Mouse (Mus musculus) MEL (cell line): ENCODE measurements around the gene Slc46a3.

Source experiments
- CHD2 ChIP-seq: IDR thresholded peaks from 2 replicates; pipeline ENCODE4 v1.6.1; 2011; ENCODE audit warnings: low read length, improper control_type of control experiment
- CTCF ChIP-seq, 3 experiments: IDR thresholded peaks in 2 of 3; conservative IDR thresholded peaks in 1 of 3; 2 replicates each; pipeline ENCODE4 v1.5.1; 2011 to 2012; ENCODE audit warnings: low read length in 3 of 3, low read depth in 2 of 3, mild to moderate bottlenecking in 2 of 3, improper control_type of control experiment in 1 of 3, inconsistent platforms in 1 of 3, mixed read lengths in 1 of 3, moderate library complexity in 1 of 3; ENCODE audit not compliant: control insufficient read depth in 1 of 3, insufficient read depth in 1 of 3, poor library complexity in 1 of 3, severe bottlenecking in 1 of 3
- ELF1 ChIP-seq: IDR thresholded peaks from 2 replicates; pipeline ENCODE4 v1.6.1; 2014; ENCODE audit warnings: low read depth, mild to moderate bottlenecking, inconsistent platforms, low read length, improper control_type of control experiment, moderate library complexity
- EP300 ChIP-seq, 2 experiments: IDR thresholded peaks; 2 replicates each; pipeline ENCODE4 v1.6.1; 2011; ENCODE audit warnings: improper control_type of control experiment in 2 of 2, low read length in 2 of 2, low read depth in 1 of 2, mild to moderate bottlenecking in 1 of 2
- MAFK ChIP-seq: IDR thresholded peaks from 2 replicates; pipeline ENCODE4 v1.6.1; 2011; ENCODE audit warnings: low read depth, mild to moderate bottlenecking, low read length, improper control_type of control experiment, borderline replicate concordance
- MAX ChIP-seq: IDR thresholded peaks from 2 replicates; pipeline ENCODE4 v1.6.1; 2011; ENCODE audit warnings: low read length, improper control_type of control experiment
- MYB ChIP-seq: IDR thresholded peaks from 2 replicates; pipeline ENCODE4 v1.6.1; 2011; ENCODE audit warnings: mild to moderate bottlenecking, low read depth, low read length, improper control_type of control experiment
- NRF1 ChIP-seq: IDR thresholded peaks from 2 replicates; pipeline ENCODE4 v1.6.1; 2014; ENCODE audit warnings: low read depth, mild to moderate bottlenecking, inconsistent platforms, low read length, improper control_type of control experiment, moderate library complexity; ENCODE audit not compliant: poor library complexity, insufficient read depth, severe bottlenecking
- POLR2A ChIP-seq, 2 experiments: IDR thresholded peaks; 2 replicates each; pipeline ENCODE4 v1.6.1; 2011 to 2012; ENCODE audit warnings: low read length in 2 of 2, mild to moderate bottlenecking in 2 of 2, control low read depth in 1 of 2, improper control_type of control experiment in 1 of 2, low read depth in 1 of 2, moderate library complexity in 1 of 2; ENCODE audit not compliant: control insufficient read depth in 1 of 2, insufficient read depth in 1 of 2, poor library complexity in 1 of 2
- SMC3 ChIP-seq: IDR thresholded peaks from 2 replicates; pipeline ENCODE4 v1.6.1; 2011; ENCODE audit warnings: low read depth, low read length, improper control_type of control experiment
- ZC3H11A ChIP-seq: IDR thresholded peaks from 2 replicates; pipeline ENCODE4 v1.6.1; 2012; ENCODE audit warnings: low read depth, mild to moderate bottlenecking, inconsistent platforms, low read length, improper control_type of control experiment

DNA sequence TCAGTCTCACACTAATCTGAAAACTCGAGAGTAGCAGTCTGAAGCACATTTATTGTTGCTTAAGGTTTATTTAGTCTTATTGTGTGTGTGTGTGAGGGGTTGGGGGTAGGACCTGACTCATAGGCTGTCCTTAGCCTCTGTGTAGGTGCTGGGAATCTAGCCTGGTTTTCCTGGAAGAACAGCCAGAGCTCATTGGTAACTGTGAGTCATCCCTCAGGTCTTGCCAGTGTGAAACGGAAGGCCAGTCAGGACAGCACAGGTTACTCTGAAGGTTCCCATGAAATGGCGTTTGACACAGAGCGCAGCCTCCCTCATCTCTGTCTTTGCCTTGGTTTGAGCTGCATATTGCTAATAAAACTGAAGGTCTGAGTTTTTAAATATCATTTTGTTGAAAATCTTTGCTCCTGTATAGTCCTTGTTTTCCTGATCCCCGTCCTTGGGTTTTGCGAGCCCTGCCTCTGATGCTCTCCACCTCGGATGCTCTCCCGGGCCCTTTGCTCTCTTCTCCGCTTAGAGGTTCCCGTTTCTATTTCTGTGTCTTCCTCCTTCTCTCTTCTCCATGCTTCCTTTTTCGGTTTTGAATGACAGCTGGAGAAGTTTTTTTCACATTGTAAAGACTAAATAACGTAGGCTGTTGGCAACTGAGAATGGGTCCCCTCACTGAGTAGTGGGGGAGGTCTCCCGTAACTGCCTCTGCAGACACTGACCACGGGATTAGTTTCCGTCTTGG, 23.4 kb downstream of the Slc46a3 start:
- TF ChIP-seq NRF1 = no peak
- TF ChIP-seq ELF1 = no peak
- TF ChIP-seq CTCF (IDR thresholded peaks at IDR 0.05 in 2 of 3, conservative IDR thresholded peaks at IDR 0.05 in 1 of 3; ENCODE audit: control insufficient read depth in 1 of 3, insufficient read depth in 1 of 3, low read depth in 2 of 3, low read length in 3 of 3, poor library complexity in 1 of 3, severe bottlenecking in 1 of 3) = no peak
- TF ChIP-seq POLR2A (IDR thresholded peaks at IDR 0.05; ENCODE audit: control insufficient read depth in 1 of 2, insufficient read depth in 1 of 2, low read depth in 1 of 2, low read length in 2 of 2, poor library complexity in 1 of 2) = no peak
- no peak for TF ChIP-seq EP300 (IDR thresholded peaks at IDR 0.05; ENCODE audit: low read depth in 1 of 2, low read length in 2 of 2)
- TF ChIP-seq MAX = no peak
- TF ChIP-seq MAFK = no peak
- TF ChIP-seq MYB = no peak
- TF ChIP-seq CHD2 = no peak
- TF ChIP-seq SMC3 = no peak
- TF ChIP-seq ZC3H11A = no peak
